Mouse (Mus musculus) brain, adult 2 months (tissue): ENCODE data around the gene Frk.
A peak's percentile ranks its signal among the peaks of the same experiment; 100 is the strongest.
"Not testable (repeated sequence)": the region's sequence is repeated elsewhere in the genome, so short reads cannot be mapped to it uniquely, and the experiment has no call there.

ENCODE experiments used
- DNase-seq: peaks from one replicate; pipeline ENCODE4 v3.0.0; 2011; ENCODE audit warnings: low read depth, low spot score

Frk gene

DNA sequence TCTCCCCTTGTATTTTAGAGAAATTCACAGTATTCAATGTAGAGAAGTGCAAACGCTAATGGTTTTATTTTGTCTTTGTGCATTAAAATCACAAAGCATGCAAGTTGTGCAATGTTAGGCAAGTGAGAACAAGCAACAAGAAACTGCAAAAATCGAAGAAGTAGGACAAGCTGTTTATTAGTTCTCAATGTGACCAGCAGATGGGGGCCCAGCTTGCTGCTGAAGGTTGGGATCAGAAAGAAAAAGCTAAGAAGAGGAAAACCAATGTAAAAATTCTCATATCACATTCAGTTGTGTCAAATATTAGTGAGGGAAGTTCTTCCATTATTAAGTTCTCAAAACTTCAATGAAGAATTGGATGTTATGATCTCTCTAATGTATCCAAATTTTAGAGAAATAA, 134.0 kb downstream of the Frk start:
- DNase-seq, result peak; percentile 43

DNA sequence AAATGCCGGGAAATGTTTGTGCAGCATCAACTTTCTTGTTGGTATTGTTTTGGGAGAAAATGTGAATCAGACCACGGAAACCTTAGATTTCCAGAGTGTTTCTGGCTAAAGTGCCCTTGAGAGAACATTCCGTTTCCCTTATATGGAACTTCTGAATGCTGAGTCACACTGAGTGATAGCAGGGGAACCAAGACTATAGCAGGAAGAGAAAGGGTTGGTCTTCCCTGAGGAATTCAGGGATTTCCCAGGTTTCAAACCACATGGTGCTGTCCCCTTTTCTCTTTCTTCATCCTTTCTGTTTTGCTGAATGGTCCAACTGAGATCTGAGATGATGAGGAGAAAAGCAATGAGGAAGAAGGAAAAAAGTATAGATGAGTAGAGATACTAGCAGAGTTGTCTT, 135.3 kb downstream of the Frk start:
- no peak for DNase-seq

DNA sequence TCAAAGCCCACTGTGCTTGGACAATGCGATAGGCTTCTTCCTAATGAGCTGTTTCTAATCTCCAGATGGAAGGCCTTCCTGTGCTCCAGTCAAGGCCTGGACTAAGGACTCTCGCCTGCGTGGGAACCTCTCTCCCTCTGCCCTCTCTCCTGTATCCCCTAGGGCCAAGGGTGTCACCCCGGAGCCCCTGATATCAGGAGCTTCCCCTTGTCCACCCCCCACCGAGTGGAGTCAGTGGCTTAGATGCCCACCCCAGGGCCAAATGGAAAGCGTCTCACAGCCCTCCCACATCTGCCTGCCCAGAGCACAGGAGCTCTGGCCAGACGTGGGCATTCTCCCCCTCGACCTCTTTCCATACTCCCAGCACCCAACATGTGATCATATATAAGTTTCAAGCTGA, 137.3 kb downstream of the Frk start:
- DNase-seq, result not testable (repeated sequence)

DNA sequence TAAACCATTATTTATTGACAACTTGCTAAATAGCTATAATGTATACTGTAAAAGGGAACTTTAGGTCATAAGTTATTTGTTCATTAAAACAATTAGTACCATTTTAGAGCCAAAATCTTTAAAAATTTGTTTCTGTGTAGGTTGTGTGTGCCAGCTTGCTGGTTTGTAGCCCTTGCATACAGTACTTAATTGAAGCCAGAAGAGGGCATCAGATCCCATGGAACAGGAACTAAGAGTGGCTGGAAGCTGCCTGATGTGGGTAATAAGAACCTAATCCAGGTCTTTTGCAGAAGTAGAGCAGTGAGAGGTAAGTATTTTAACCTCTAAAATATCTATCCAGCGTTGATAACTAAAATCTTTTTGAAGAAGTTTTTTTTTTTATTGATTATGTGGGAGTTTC, 155.0 kb downstream of the Frk start:
- DNase-seq, result peak; percentile 4
